Mouse (Mus musculus) neural tube, embryonic 11.5 days (tissue): ENCODE results near the gene Ablim1. TPM values are rescaled to one million over a fixed set of nuclear protein-coding genes. Genes with fewer than 3 reads are reported as not detected.

Source experiments
- ATAC-seq: fragments of 200-750 bp; cut with Nextera tagmentation; 2 replicates; pipeline ENCODE4 v1.8.0; 2017; ENCODE audit warnings: moderate number of reproducible peaks, mild to moderate bottlenecking, moderate TSS enrichment, moderate library complexity; ENCODE audit not compliant: insufficient read depth, low FRiP score, low TSS enrichment
- DNase-seq: peaks from one replicate; pipeline ENCODE4 v3.0.0-alpha.2; 2015; ENCODE audit warnings: low spot score
- H3K27ac ChIP-seq: fragments of 300-500 bp; sonication (generic); 2 replicates; pipeline ENCODE4 v1.5.1; 2014; ENCODE audit warnings: low read depth, mild to moderate bottlenecking, low read length
- H3K27me3 ChIP-seq: fragments of 300-500 bp; sonication (generic); 2 replicates; pipeline ENCODE4 v1.6.1; 2014; ENCODE audit warnings: mild to moderate bottlenecking, low read length, mixed read lengths; ENCODE audit not compliant: control insufficient read depth, insufficient read depth
- H3K36me3 ChIP-seq: fragments of 300-500 bp; sonication (generic); 2 replicates; pipeline ENCODE4 v1.6.1; 2014; ENCODE audit warnings: mild to moderate bottlenecking, low read length, moderate library complexity, mixed read lengths; ENCODE audit not compliant: control insufficient read depth, insufficient read depth
- H3K4me1 ChIP-seq: fragments of 300-500 bp; sonication (generic); 2 replicates; pipeline ENCODE4 v1.6.1; 2014; ENCODE audit warnings: low read length, mixed read lengths; ENCODE audit not compliant: control insufficient read depth, insufficient read depth
- H3K4me2 ChIP-seq: fragments of 300-500 bp; sonication (generic); 2 replicates; pipeline ENCODE4 v1.6.1; 2014; ENCODE audit warnings: low read depth, mild to moderate bottlenecking, moderate library complexity
- H3K4me3 ChIP-seq: fragments of 300-500 bp; sonication (generic); 2 replicates; pipeline ENCODE4 v1.5.1; 2014; ENCODE audit warnings: low read depth, low read length
- H3K9ac ChIP-seq: fragments of 300-500 bp; sonication (generic); 2 replicates; pipeline ENCODE4 v1.6.1; 2014; ENCODE audit warnings: mild to moderate bottlenecking, low read length
- H3K9me3 ChIP-seq: fragments of 300-500 bp; sonication (generic); 2 replicates; pipeline ENCODE4 v1.6.1; 2016; ENCODE audit warnings: low read length; ENCODE audit not compliant: control insufficient read depth
- WGBS: fragments of 180-500 bp; shearing (Covaris S2); extraction: QIAGEN DNeasy Blood & Tissue Kit; methylation state at CpG from one replicate; pipeline ENCODE4 v1.1.7; 2014; 5-methylcytosine and 5-hydroxymethylcytosine counted together
- polyA plus RNA-seq: library from polyadenylated mRNA; unstranded; fragments of >200 nt; fragmentation: Nextera tagmentation; extraction: Ambion mirVana; gene quantifications from 2 replicates; pipeline ENCODE4 v1.2.1, GENCODE M21; 2014

Ablim1 gene
- polyA plus RNA-seq, 1 experiment from 2014 or later, result 24.5 TPM

- Histone ChIP-seq H3K27ac (no peak overlapping the region), H3K9ac (no peak overlapping the region), H3K36me3 (no peaks in the 10 kb centered on the region), H3K27me3 (no peaks in the 10 kb centered on the region), H3K4me3 (no peak overlapping the region), H3K9me3 (no peaks in the 10 kb centered on the region), H3K4me2 (no peak overlapping the region), H3K4me1 (no peaks in the 10 kb centered on the region)
- ATAC-seq, result no peak
- WGBS, result 93% methylated on average over 10 of the region's 10 CpGs
- DNase-seq, result no peak
These were observed 38.5 kb upstream of the Ablim1 start for GRCm38 (mm10) chr19:57353228-57353627.

- DNase-seq (no peak), ATAC-seq (no peak)
- H3K4me1 ChIP-seq, result no peaks in the 10 kb centered on the region
- no peak overlapping the region for H3K27ac ChIP-seq
- H3K36me3 ChIP-seq, result no peaks in the 10 kb centered on the region
- H3K4me3 ChIP-seq, result no peak overlapping the region
- H3K4me2 ChIP-seq, result no peak overlapping the region
- H3K27me3 ChIP-seq, result no peaks in the 10 kb centered on the region
- no peaks in the 10 kb centered on the region for H3K9me3 ChIP-seq
- WGBS, result 83% methylated on average over 12 of the region's 12 CpGs
- H3K9ac ChIP-seq, result no peak overlapping the region
These were observed 37.7 kb upstream of the Ablim1 start for GRCm38 (mm10) chr19:57352337-57352935.

- H3K27me3 ChIP-seq, result no peaks in the 10 kb centered on the region
- H3K4me2 ChIP-seq, result no peak overlapping the region
- DNase-seq (no peak), ATAC-seq (no peak)
- no peak overlapping the region for H3K9ac ChIP-seq
- no peaks in the 10 kb centered on the region for H3K36me3 ChIP-seq
- no peak overlapping the region for H3K27ac ChIP-seq
- no peaks in the 10 kb centered on the region for H3K4me1 ChIP-seq
- H3K9me3 ChIP-seq, result no peaks in the 10 kb centered on the region; the same call in 1 of the 2 replicates
- no peak overlapping the region for H3K4me3 ChIP-seq
These were observed 34.4 kb upstream of the Ablim1 start for GRCm38 (mm10) chr19:57349096-57349495.

- no peak for ATAC-seq
- 64% methylated on average over 1 of the region's 1 CpGs for WGBS
- Histone ChIP-seq H3K27ac (no peak overlapping the region), H3K9ac (no peak overlapping the region), H3K27me3 (no peaks in the 10 kb centered on the region), H3K4me2 (no peak overlapping the region), H3K4me1 (no peaks in the 10 kb centered on the region), H3K36me3 (no peaks in the 10 kb centered on the region), H3K4me3 (no peak overlapping the region), H3K9me3 (no peaks in the 10 kb centered on the region; the same call in 1 of the 2 replicates)
- DNase-seq, result no peak
These were observed 30.0 kb upstream of the Ablim1 start for GRCm38 (mm10) chr19:57344678-57345077.

GRCm38 (mm10) chr19:57343860-57344259 is 29.1 kb upstream of the Ablim1 start:
- Histone ChIP-seq H3K4me1 (no peaks in the 10 kb centered on the region), H3K36me3 (no peaks in the 10 kb centered on the region), H3K27ac (no peak overlapping the region), H3K27me3 (no peaks in the 10 kb centered on the region), H3K9ac (no peak overlapping the region), H3K4me3 (no peak overlapping the region), H3K9me3 (no peaks in the 10 kb centered on the region; the same call in 1 of the 2 replicates), H3K4me2 (no peak overlapping the region)
- no peak for ATAC-seq
- DNase-seq, result no peak
- WGBS, result 91% methylated on average over 5 of the region's 5 CpGs

- Histone ChIP-seq H3K9ac (no peak overlapping the region), H3K27ac (no peak overlapping the region), H3K4me1 (no peaks in the 10 kb centered on the region), H3K4me2 (no peak overlapping the region), H3K27me3 (no peaks in the 10 kb centered on the region), H3K36me3 (no peaks in the 10 kb centered on the region), H3K9me3 (no peaks in the 10 kb centered on the region), H3K4me3 (no peak overlapping the region)
- 88% methylated on average over 8 of the region's 8 CpGs for WGBS
- ATAC-seq (no peak), DNase-seq (no peak)
These were observed 26.4 kb upstream of the Ablim1 start for GRCm38 (mm10) chr19:57340900-57341742.

GRCm38 (mm10) chr19:57339281-57339864 is 24.7 kb upstream of the Ablim1 start:
- Histone ChIP-seq H3K27ac (no peak overlapping the region), H3K4me1 (no peaks in the 10 kb centered on the region), H3K4me2 (no peak overlapping the region), H3K9ac (no peak overlapping the region), H3K9me3 (no peaks in the 10 kb centered on the region), H3K4me3 (no peak overlapping the region), H3K36me3 (no peaks in the 10 kb centered on the region), H3K27me3 (no peaks in the 10 kb centered on the region)
- ATAC-seq (no peak), DNase-seq (no peak)
- WGBS, result 90% methylated on average over 13 of the region's 13 CpGs

GRCm38 (mm10) chr19:57335135-57335534 is 20.4 kb upstream of the Ablim1 start:
- Histone ChIP-seq H3K27me3 (no peaks in the 10 kb centered on the region), H3K9ac (no peak overlapping the region), H3K4me3 (no peak overlapping the region), H3K27ac (no peak overlapping the region), H3K9me3 (no peaks in the 10 kb centered on the region), H3K4me2 (no peak overlapping the region), H3K36me3 (no peaks in the 10 kb centered on the region), H3K4me1 (no peaks in the 10 kb centered on the region)
- no peak for ATAC-seq
- 45% methylated on average over 8 of the region's 8 CpGs for WGBS
- no peak for DNase-seq
